Mouse (Mus musculus): ENCODE data around the gene Gabbr2. TPM values are rescaled to one million over a fixed set of nuclear protein-coding genes. Genes with fewer than 3 reads are reported as not detected.

Gene Gabbr2
- total and polyA plus RNA-seq, 3 experiments, result not detected

DNA sequence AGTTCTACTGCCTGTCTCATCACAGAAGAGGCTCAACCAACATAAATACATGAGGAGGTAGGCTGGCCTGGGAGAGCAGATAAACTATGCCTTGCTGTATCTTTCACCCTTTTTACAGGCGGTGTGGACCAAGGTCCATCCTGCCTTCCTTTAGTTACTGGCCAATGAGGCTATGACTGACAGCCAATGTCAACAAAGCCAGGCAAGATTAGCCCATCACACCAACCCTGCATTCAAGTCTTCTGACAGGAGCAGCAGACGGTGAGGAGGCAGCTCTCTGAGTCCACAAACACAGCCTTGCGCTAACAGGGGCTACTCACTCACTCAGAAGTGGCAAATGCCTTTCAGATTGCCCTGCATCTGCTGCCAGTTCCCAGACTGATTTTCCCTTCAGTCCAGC lies 3.4 kb downstream of the Gabbr2 start:
- Histone ChIP-seq H3K27me3 (replicated peaks) (peaks cover 50% of the 10 kb centered on the region), H3K79me2 (replicated peaks; ENCODE audit: control insufficient read depth, extremely low read depth, insufficient read depth, poor library complexity, severe bottlenecking) (no peaks in the 10 kb centered on the region), H3K9ac (ENCODE audit: insufficient read depth, low read depth) (no peak overlapping the region), H3K27ac (ENCODE audit: insufficient read depth, low read depth) (no peak overlapping the region), H3K36me3 (replicated peaks in 1 of 2; ENCODE audit: control insufficient read depth in 1 of 2, insufficient read depth in 1 of 2, low read length in 1 of 2) (no peaks in the 10 kb centered on the region), H3K9me3 (replicated peaks; ENCODE audit: low read length) (peaks cover 26% of the 10 kb centered on the region), H3K4me1 (ENCODE audit: control insufficient read depth in 1 of 2, insufficient read depth in 2 of 2) (no peaks in the 10 kb centered on the region), H3K4me2 (ENCODE audit: insufficient read depth, low read depth, poor library complexity, severe bottlenecking) (no peak overlapping the region), H3K4me3 (replicated peaks in 1 of 3; ENCODE audit: low read depth in 2 of 3, low read length in 2 of 3, poor library complexity in 1 of 3) (no peak overlapping the region)
- no peak for DNase-seq (ENCODE audit: extremely low read depth)
- TF ChIP-seq SMC3 (IDR thresholded peaks at IDR 0.05; ENCODE audit: low read depth, low read length) (no peak), CHD1 (IDR thresholded peaks at IDR 0.05; ENCODE audit: low read depth, low read length) (no peak), PAX5 (IDR thresholded peaks at IDR 0.05; ENCODE audit: low read length) (no peak), JUND (conservative IDR thresholded peaks at IDR 0.05; ENCODE audit: low read depth, low read length) (no peak), JUN (IDR thresholded peaks at IDR 0.05; ENCODE audit: insufficient read depth, low read depth, low read length) (no peak), ZC3H11A (IDR thresholded peaks at IDR 0.05; ENCODE audit: low read depth, low read length) (no peak), E2F4 (IDR thresholded peaks at IDR 0.05; ENCODE audit: insufficient replicate concordance, low read depth, low read length) (no peak), RCOR1 (conservative IDR thresholded peaks at IDR 0.05; ENCODE audit: low read depth, low read length) (no peak), POLR2AphosphoS2 (IDR thresholded peaks at IDR 0.05; ENCODE audit: low read depth, low read length) (no peak), UBTF (IDR thresholded peaks at IDR 0.05; ENCODE audit: low read depth, low read length) (no peak), BHLHE40 (IDR thresholded peaks at IDR 0.05; ENCODE audit: low read depth, low read length) (no peak), USF1 (IDR thresholded peaks at IDR 0.05; ENCODE audit: low read depth, low read length) (no peak), HCFC1 (IDR thresholded peaks at IDR 0.05; ENCODE audit: low read depth, low read length) (no peak), NRF1 (IDR thresholded peaks at IDR 0.05; ENCODE audit: low read depth, low read length) (no peak), MAX (IDR thresholded peaks at IDR 0.05; ENCODE audit: low read length) (no peak), MAZ (IDR thresholded peaks at IDR 0.05; ENCODE audit: low read depth, low read length) (no peak), KAT2A (IDR thresholded peaks at IDR 0.05; ENCODE audit: insufficient replicate concordance, low read length) (no peak), CHD2 (IDR thresholded peaks at IDR 0.05; ENCODE audit: low read length) (no peak), RAD21 (IDR thresholded peaks at IDR 0.05; ENCODE audit: low read depth, low read length) (no peak), IRF4 (IDR thresholded peaks at IDR 0.05; ENCODE audit: low read depth, low read length) (no peak)
- in situ Hi-C loops (cut with MboI; ENCODE audit: low pct_ligation_motif_present, low pct_unique_long_range_greater_than_20kb, low sequenced_read_pairs) (no loop called here), dilution Hi-C loops (cut with MboI; ENCODE audit: extremely low pct_ligation_motif_present, extremely low pct_unique_long_range_greater_than_20kb, low sequenced_read_pairs) (no loop called here)

DNA sequence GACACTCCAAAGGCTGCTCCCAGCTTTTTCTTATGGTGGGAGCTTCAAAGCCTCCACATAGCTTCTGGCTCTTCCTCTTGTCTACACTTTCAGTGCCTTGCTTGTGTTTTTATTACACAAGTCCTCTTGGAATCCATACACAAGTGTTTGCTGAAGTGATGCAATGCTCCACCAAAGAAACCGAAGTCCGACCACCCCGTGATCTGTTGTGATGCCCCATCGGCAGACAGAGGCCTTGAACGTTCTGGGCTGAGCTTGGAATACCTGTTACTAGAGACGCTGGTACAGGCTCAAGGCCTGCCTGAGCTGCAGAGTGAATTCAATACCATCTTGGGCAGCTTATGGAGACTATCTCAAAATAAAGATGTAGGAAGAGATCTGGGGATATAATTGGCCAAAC lies 3.9 kb downstream of the Gabbr2 start:
- Histone ChIP-seq H3K4me2 (ENCODE audit: insufficient read depth, low read depth, poor library complexity, severe bottlenecking) (no peak overlapping the region), H3K9ac (ENCODE audit: insufficient read depth, low read depth) (no peak overlapping the region), H3K4me3 (replicated peaks in 1 of 3; ENCODE audit: low read depth in 2 of 3, low read length in 2 of 3, poor library complexity in 1 of 3) (no peak overlapping the region), H3K27ac (ENCODE audit: insufficient read depth, low read depth) (no peak overlapping the region), H3K4me1 (ENCODE audit: control insufficient read depth in 1 of 2, insufficient read depth in 2 of 2) (no peaks in the 10 kb centered on the region), H3K79me2 (replicated peaks; ENCODE audit: control insufficient read depth, extremely low read depth, insufficient read depth, poor library complexity, severe bottlenecking) (no peaks in the 10 kb centered on the region), H3K27me3 (replicated peaks) (peaks cover 54% of the 10 kb centered on the region), H3K9me3 (replicated peaks; ENCODE audit: low read length) (peaks cover 26% of the 10 kb centered on the region), H3K36me3 (replicated peaks in 1 of 2; ENCODE audit: control insufficient read depth in 1 of 2, insufficient read depth in 1 of 2, low read length in 1 of 2) (no peaks in the 10 kb centered on the region)
- TF ChIP-seq USF1 (IDR thresholded peaks at IDR 0.05; ENCODE audit: low read depth, low read length) (no peak), GABPA (IDR thresholded peaks at IDR 0.05; ENCODE audit: insufficient replicate concordance, low read depth, low read length) (no peak), TCF12 (IDR thresholded peaks at IDR 0.05; ENCODE audit: low read depth, low read length) (no peak), MEF2A (IDR thresholded peaks at IDR 0.05; ENCODE audit: borderline replicate concordance, low read depth, low read length) (no peak), RCOR1 (conservative IDR thresholded peaks at IDR 0.05; ENCODE audit: low read depth, low read length) (no peak), EP300 (IDR thresholded peaks at IDR 0.05; ENCODE audit: low read length) (no peak), CTCF (conservative IDR thresholded peaks at IDR 0.05 in 1 of 2, IDR thresholded peaks at IDR 0.05 in 1 of 2; ENCODE audit: low read depth in 2 of 2, low read length in 2 of 2) (no peak), NRF1 (IDR thresholded peaks at IDR 0.05; ENCODE audit: low read depth, low read length) (no peak), MYC (IDR thresholded peaks at IDR 0.05; ENCODE audit: low read depth, low read length) (no peak), PAX5 (IDR thresholded peaks at IDR 0.05; ENCODE audit: low read length) (no peak)
- in situ Hi-C loops (cut with MboI; ENCODE audit: low pct_ligation_motif_present, low pct_unique_long_range_greater_than_20kb, low sequenced_read_pairs) (no loop called here), dilution Hi-C loops (cut with MboI; ENCODE audit: extremely low pct_ligation_motif_present, extremely low pct_unique_long_range_greater_than_20kb, low sequenced_read_pairs) (no loop called here)
- DNase-seq (ENCODE audit: extremely low read depth), result no peak
